16 mouse cellular contexts compared by ENCODE assay signal in the genomic region with DNA sequence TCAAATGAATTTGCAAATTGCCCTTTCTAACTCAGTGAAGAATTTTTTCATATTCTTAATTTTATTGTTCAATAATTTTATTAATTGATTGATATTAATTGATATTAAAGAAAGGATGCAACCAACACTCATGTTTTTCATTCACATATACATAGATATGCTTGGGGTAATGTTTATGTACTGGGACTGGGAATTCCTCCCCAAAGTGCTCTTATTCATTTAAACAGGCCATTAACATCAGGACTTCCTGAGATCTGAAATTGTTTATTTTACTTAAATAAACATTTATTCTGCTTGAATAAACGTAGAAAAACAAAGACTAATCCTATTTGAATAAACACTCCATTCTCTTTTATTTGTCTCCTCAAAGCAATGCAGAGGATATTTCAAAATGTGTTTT.
"Had no signal": no experiment of that assay in that cellular context is flagged by ENCODE, and none has a peak within 500 bp of the region (broad histone marks: within the 10 kb centered on the region; RNA-seq: fewer than 3 reads in every experiment).

No protein-coding gene starts in this region.

- DNase-seq: retina, postnatal 1 day; right cerebral cortex, adult 18-20 months; right cerebral cortex, postnatal 14 days; right cerebral cortex, postnatal 25 days; right cerebral cortex, postnatal 4 days; spleen, adult 18-20 months; thymus, adult 18-20 months; thymus, adult 2 months; thymus, postnatal 14 days; thymus, postnatal 25 days; thymus, postnatal 36 days; thymus, postnatal 4 days had no signal

- H3K9me3 ChIP-seq: neural tube, embryonic 13.5 days; neural tube, embryonic 15.5 days; stomach, embryonic 15.5 days had no signal

- H3K9ac ChIP-seq: neural tube, embryonic 13.5 days; neural tube, embryonic 15.5 days; stomach, embryonic 15.5 days had no signal

- H3K4me1 ChIP-seq: neural tube, embryonic 13.5 days; neural tube, embryonic 15.5 days; stomach, embryonic 15.5 days had no signal

- H3K27me3 ChIP-seq: neural tube, embryonic 13.5 days; neural tube, embryonic 15.5 days; stomach, embryonic 15.5 days had no signal

- H3K4me2 ChIP-seq: neural tube, embryonic 13.5 days; neural tube, embryonic 15.5 days; stomach, embryonic 15.5 days had no signal

- H3K27ac ChIP-seq: neural tube, embryonic 13.5 days; neural tube, embryonic 15.5 days; stomach, embryonic 15.5 days; stomach, postnatal 0 days had no signal

- H3K36me3 ChIP-seq: neural tube, embryonic 13.5 days; neural tube, embryonic 15.5 days; stomach, embryonic 15.5 days had no signal

- H3K4me3 ChIP-seq: neural tube, embryonic 13.5 days; neural tube, embryonic 15.5 days; stomach, embryonic 15.5 days had no signal
